Mouse (Mus musculus) intestine, embryonic 14.5 days (tissue): ENCODE results near the gene Col4a2. TPM values are rescaled to one million over a fixed set of nuclear protein-coding genes. Genes with fewer than 3 reads are reported as not detected.

Experiments
- ATAC-seq: fragments of 200-750 bp; cut with Nextera tagmentation; replicated peaks from 2 replicates; pipeline ENCODE4 v1.8.0; 2017; ENCODE audit warnings: low read depth, moderate number of reproducible peaks, moderate TSS enrichment, moderate library complexity; ENCODE audit not compliant: low FRiP score, low TSS enrichment
- DNase-seq: peaks from one replicate; pipeline ENCODE4 v3.0.0-alpha.2; 2018; ENCODE audit warnings: low spot score
- H3K27ac ChIP-seq: fragments of 300-500 bp; sonication (generic); 2 replicates; pipeline ENCODE4 v1.5.1; 2014; ENCODE audit warnings: low read depth, mild to moderate bottlenecking, control low read depth
- H3K27me3 ChIP-seq: fragments of 300-500 bp; sonication (generic); replicated peaks from 2 replicates; pipeline ENCODE4 v1.6.1; 2014; ENCODE audit warnings: low read length, control low read depth; ENCODE audit not compliant: control insufficient read depth, insufficient read depth
- H3K36me3 ChIP-seq: fragments of 300-500 bp; sonication (generic); 2 replicates; pipeline ENCODE4 v1.6.1; 2014; ENCODE audit warnings: low read length, control low read depth; ENCODE audit not compliant: control insufficient read depth, insufficient read depth
- H3K4me1 ChIP-seq: fragments of 300-500 bp; sonication (generic); replicated peaks from 2 replicates; pipeline ENCODE4 v1.6.1; 2014; ENCODE audit warnings: low read length, control low read depth, mixed read lengths; ENCODE audit not compliant: control insufficient read depth, insufficient read depth
- H3K4me2 ChIP-seq: fragments of 300-500 bp; sonication (generic); 2 replicates; pipeline ENCODE4 v1.6.1; 2014; ENCODE audit warnings: low read length
- H3K4me3 ChIP-seq: fragments of 300-500 bp; sonication (generic); 2 replicates; pipeline ENCODE4 v1.5.1; 2014; ENCODE audit warnings: low read depth, low read length, control low read depth, mixed read lengths
- H3K9ac ChIP-seq: fragments of 300-500 bp; sonication (generic); 2 replicates; pipeline ENCODE4 v1.6.1; 2014; ENCODE audit warnings: mild to moderate bottlenecking, low read length
- H3K9me3 ChIP-seq: fragments of 300-500 bp; sonication (generic); 2 replicates; pipeline ENCODE4 v1.6.1; 2016; ENCODE audit warnings: low read length, control low read depth; ENCODE audit not compliant: control insufficient read depth
- WGBS: fragments of 180-500 bp; shearing (Covaris S2); extraction: QIAGEN DNeasy Blood & Tissue Kit; methylation state at CpG from one replicate; pipeline ENCODE4 v1.1.7; 2014; 5-methylcytosine and 5-hydroxymethylcytosine counted together
- polyA plus RNA-seq: library from polyadenylated mRNA; unstranded; fragments of >200 nt; fragmentation: Nextera tagmentation; extraction: Ambion mirVana; gene quantifications from 2 replicates; pipeline ENCODE4 v1.2.1, GENCODE M21; 2014

The Col4a2 gene
- polyA plus RNA-seq, 1 experiment from 2014 or later = 58.4 TPM

- no peaks in the 10 kb centered on the region for H3K36me3 ChIP-seq
- ATAC-seq = no peak
- no peak overlapping the region for H3K4me2 ChIP-seq
- H3K9ac ChIP-seq = no peak overlapping the region
- H3K27ac ChIP-seq = peak overlapping the region; percentile 77
- no peaks in the 10 kb centered on the region for H3K27me3 ChIP-seq
- no peaks in the 10 kb centered on the region for H3K9me3 ChIP-seq
- H3K4me1 ChIP-seq = peaks cover 37% of the 10 kb centered on the region
- H3K4me3 ChIP-seq = no peak overlapping the region
- no peak for DNase-seq
- 58% methylated on average over 9 of the region's 9 CpGs for WGBS
Measured at GRCm38 (mm10) chr8:11361546-11362277, 49.1 kb downstream of the Col4a2 start.

- H3K27me3 ChIP-seq = no peaks in the 10 kb centered on the region
- H3K9ac ChIP-seq = no peak overlapping the region; the same call in 1 of the 2 replicates
- H3K4me2 ChIP-seq = no peak overlapping the region
- ATAC-seq (no peak; the same call in 1 of the 2 replicates), DNase-seq (peak; percentile 66)
- no peaks in the 10 kb centered on the region for H3K36me3 ChIP-seq
- WGBS = 21% methylated on average over 17 of the region's 17 CpGs
- H3K27ac ChIP-seq = peak overlapping the region; percentile 77
- no peaks in the 10 kb centered on the region for H3K9me3 ChIP-seq
- no peak overlapping the region for H3K4me3 ChIP-seq
- H3K4me1 ChIP-seq = peaks cover 29% of the 10 kb centered on the region
Measured at GRCm38 (mm10) chr8:11362278-11363214, 49.9 kb downstream of the Col4a2 start.

GRCm38 (mm10) chr8:11363340-11364126 is 50.9 kb downstream of the Col4a2 start:
- Histone ChIP-seq H3K27me3 (no peaks in the 10 kb centered on the region), H3K4me1 (peaks cover 22% of the 10 kb centered on the region), H3K36me3 (no peaks in the 10 kb centered on the region), H3K9me3 (no peaks in the 10 kb centered on the region), H3K9ac (no peak overlapping the region), H3K27ac (no peak overlapping the region), H3K4me2 (no peak overlapping the region), H3K4me3 (no peak overlapping the region)
- ATAC-seq (no peak), DNase-seq (no peak)
- 64% methylated on average over 13 of the region's 13 CpGs for WGBS

- no peaks in the 10 kb centered on the region for H3K9me3 ChIP-seq
- H3K27me3 ChIP-seq = no peaks in the 10 kb centered on the region
- H3K36me3 ChIP-seq = no peaks in the 10 kb centered on the region
- WGBS = 79% methylated on average over 5 of the region's 5 CpGs
- no peak overlapping the region for H3K4me2 ChIP-seq
- ATAC-seq (no peak), DNase-seq (no peak)
- H3K9ac ChIP-seq = no peak overlapping the region
- no peak overlapping the region for H3K27ac ChIP-seq
- H3K4me3 ChIP-seq = no peak overlapping the region
- peaks cover 30% of the 10 kb centered on the region for H3K4me1 ChIP-seq
Measured at GRCm38 (mm10) chr8:11366251-11366650, 53.6 kb downstream of the Col4a2 start.

GRCm38 (mm10) chr8:11366741-11367140 is 54.1 kb downstream of the Col4a2 start:
- no peaks in the 10 kb centered on the region for H3K36me3 ChIP-seq
- no peaks in the 10 kb centered on the region for H3K9me3 ChIP-seq
- peaks cover 28% of the 10 kb centered on the region for H3K4me1 ChIP-seq
- no peaks in the 10 kb centered on the region for H3K27me3 ChIP-seq
- H3K27ac ChIP-seq = no peak overlapping the region
- no peak for DNase-seq
- 75% methylated on average over 4 of the region's 4 CpGs for WGBS
- H3K4me3 ChIP-seq = no peak overlapping the region
- no peak overlapping the region for H3K9ac ChIP-seq
- H3K4me2 ChIP-seq = no peak overlapping the region
- no peak for ATAC-seq

- 86% methylated on average over 5 of the region's 5 CpGs for WGBS
- no peaks in the 10 kb centered on the region for H3K9me3 ChIP-seq
- no peak overlapping the region for H3K4me2 ChIP-seq
- ATAC-seq (no peak), DNase-seq (no peak)
- H3K9ac ChIP-seq = no peak overlapping the region
- H3K27me3 ChIP-seq = no peaks in the 10 kb centered on the region
- no peaks in the 10 kb centered on the region for H3K36me3 ChIP-seq
- H3K27ac ChIP-seq = no peak overlapping the region
- no peak overlapping the region for H3K4me3 ChIP-seq
- peaks cover 19% of the 10 kb centered on the region for H3K4me1 ChIP-seq
Measured at GRCm38 (mm10) chr8:11367670-11368069, 55.1 kb downstream of the Col4a2 start.

GRCm38 (mm10) chr8:11369526-11370203 is 57.1 kb downstream of the Col4a2 start:
- ATAC-seq = no peak; the same call in 1 of the 2 replicates
- Histone ChIP-seq H3K9me3 (no peaks in the 10 kb centered on the region), H3K27me3 (no peaks in the 10 kb centered on the region), H3K4me3 (no peak overlapping the region), H3K36me3 (no peaks in the 10 kb centered on the region), H3K9ac (no peak overlapping the region), H3K4me1 (peaks cover 12% of the 10 kb centered on the region), H3K4me2 (no peak overlapping the region), H3K27ac (no peak overlapping the region)
- 74% methylated on average over 19 of the region's 19 CpGs for WGBS
- DNase-seq = no peak

- Histone ChIP-seq H3K27ac (no peak overlapping the region), H3K36me3 (no peaks in the 10 kb centered on the region), H3K4me2 (no peak overlapping the region), H3K27me3 (no peaks in the 10 kb centered on the region), H3K4me1 (peaks cover 26% of the 10 kb centered on the region), H3K4me3 (no peak overlapping the region), H3K9ac (no peak overlapping the region), H3K9me3 (no peaks in the 10 kb centered on the region)
- 65% methylated on average over 10 of the region's 10 CpGs for WGBS
- ATAC-seq = no peak
- DNase-seq = no peak
Measured at GRCm38 (mm10) chr8:11371347-11371746, 58.7 kb downstream of the Col4a2 start.
